Mouse (Mus musculus): ENCODE data around the gene Cmss1. TPM values are rescaled to one million over a fixed set of nuclear protein-coding genes. Genes with fewer than 3 reads are reported as not detected.

Cmss1 gene
- polyA plus RNA-seq, 1 experiment from 2014 or later: 50.4 TPM

Other genes starting within 250 kb of the Cmss1 start
- gene Col8a1, start 147.9 kb upstream of the Cmss1 start, polyA plus RNA-seq (2014; fragmentation: Nextera tagmentation; extraction: Ambion mirVana): 12.2 and 14.9 TPM in 2 replicates